Comparison of ENCODE assay signal across 8 mouse cellular contexts in genomic region chr4:109475078-109475477, GRCm38 (mm10). TPM values are rescaled to one million over a fixed set of nuclear protein-coding genes. Genes with fewer than 3 reads are reported as not detected.
DNase-seq lines count a peak whose midpoint lies in the region; ATAC-seq and TF ChIP-seq lines count a peak whose summit lies in the region.

No protein-coding gene starts in this region.

- TF ChIP-seq EP300 in liver, postnatal 0 days (IDR thresholded peaks at IDR 0.05; ENCODE audit: low read depth) = peak; percentile 19; the same call in 1 of the 2 replicates

- no peak for ATAC-seq in heart, embryonic 13.5 days (ENCODE audit: extremely low read depth, insufficient number of reproducible peaks, low FRiP score, low TSS enrichment)
- ATAC-seq in G1E (ENCODE audit: extremely low read depth, insufficient number of reproducible peaks, low FRiP score, poor library complexity, severe bottlenecking) = no peak
- no peak for ATAC-seq in forebrain, embryonic 16.5 days
- ATAC-seq in liver, postnatal 0 days = no peak
- no peak for ATAC-seq in CD4-positive, CD25-positive, alpha-beta regulatory T cell, adult 4 months

- no peaks in the 10 kb centered on the region for H3K27me3 ChIP-seq in heart, embryonic 13.5 days (replicated peaks)
- peaks cover 5% of the 10 kb centered on the region; the same call in 1 of the 2 replicates for H3K27me3 ChIP-seq in G1E (ENCODE audit: insufficient read depth, low read length)
- no peaks in the 10 kb centered on the region for H3K27me3 ChIP-seq in forebrain, embryonic 16.5 days (replicated peaks; ENCODE audit: control insufficient read depth, insufficient read depth, low read length)
- no peaks in the 10 kb centered on the region for H3K27me3 ChIP-seq in liver, postnatal 0 days (ENCODE audit: insufficient read depth, low read length)

- 46% methylated on average over 2 of the region's 2 CpGs for WGBS in heart, embryonic 13.5 days
- WGBS in forebrain, embryonic 16.5 days = 58% methylated on average over 2 of the region's 2 CpGs
- WGBS in liver, postnatal 0 days (ENCODE audit: insufficient replicate concordance) = 45% methylated on average over 2 of the region's 2 CpGs

- H3K36me3 ChIP-seq in heart, embryonic 13.5 days = peaks cover 12% of the 10 kb centered on the region
- H3K36me3 ChIP-seq in G1E (replicated peaks) = peaks cover 18% of the 10 kb centered on the region
- H3K36me3 ChIP-seq in forebrain, embryonic 16.5 days (ENCODE audit: control insufficient read depth, insufficient read depth) = no peaks in the 10 kb centered on the region; the same call in 1 of the 2 replicates
- peaks cover 4% of the 10 kb centered on the region for H3K36me3 ChIP-seq in liver, postnatal 0 days (replicated peaks; ENCODE audit: insufficient read depth, low read length)

- H3K4me1 ChIP-seq in heart, embryonic 13.5 days = peaks cover 33% of the 10 kb centered on the region
- H3K4me1 ChIP-seq in G1E (ENCODE audit: insufficient read depth, low read depth, low read length) = peaks cover 35% of the 10 kb centered on the region
- peaks cover 12% of the 10 kb centered on the region for H3K4me1 ChIP-seq in forebrain, embryonic 16.5 days (replicated peaks; ENCODE audit: control insufficient read depth, insufficient read depth, low read length)
- peaks cover 14% of the 10 kb centered on the region for H3K4me1 ChIP-seq in liver, postnatal 0 days (ENCODE audit: insufficient read depth)

- H3K27ac ChIP-seq in heart, embryonic 13.5 days (replicated peaks) = no peak overlapping the region
- no peak overlapping the region for H3K27ac ChIP-seq in forebrain, embryonic 16.5 days (ENCODE audit: low read length)
- peak overlapping the region; percentile 97 for H3K27ac ChIP-seq in liver, postnatal 0 days (ENCODE audit: low read depth)

- peak overlapping the region; percentile 97 for H3K4me3 ChIP-seq in heart, embryonic 13.5 days
- peak overlapping the region; percentile 87; the same call in 1 of the 2 replicates for H3K4me3 ChIP-seq in G1E (ENCODE audit: low read depth, low read length)
- peak overlapping the region; percentile 20 for H3K4me3 ChIP-seq in forebrain, embryonic 16.5 days (replicated peaks; ENCODE audit: low read length)
- H3K4me3 ChIP-seq in liver, postnatal 0 days (ENCODE audit: low read depth, low read length) = peak overlapping the region; percentile 70

- H3K4me2 ChIP-seq in heart, embryonic 13.5 days = peak overlapping the region; percentile 70
- peak overlapping the region; percentile 80 for H3K4me2 ChIP-seq in forebrain, embryonic 16.5 days (ENCODE audit: low read length)
- H3K4me2 ChIP-seq in liver, postnatal 0 days (ENCODE audit: low read depth, low read length) = peak overlapping the region; percentile 88

- no peak for TF ChIP-seq CTCF in G1E (IDR thresholded peaks at IDR 0.05; ENCODE audit: low read depth, low read length)
- no peak for TF ChIP-seq CTCF in liver, postnatal 0 days (IDR thresholded peaks at IDR 0.05; ENCODE audit: low read depth)

- H3K9ac ChIP-seq in heart, embryonic 13.5 days = peak overlapping the region; percentile 99
- H3K9ac ChIP-seq in forebrain, embryonic 16.5 days (replicated peaks; ENCODE audit: low read depth, low read length) = peak overlapping the region; percentile 26; the same call in 1 of the 2 replicates
- peak overlapping the region; percentile 89 for H3K9ac ChIP-seq in liver, postnatal 0 days (replicated peaks)

- H3K9me3 ChIP-seq in heart, embryonic 13.5 days = no peaks in the 10 kb centered on the region
- no peaks in the 10 kb centered on the region for H3K9me3 ChIP-seq in G1E (replicated peaks)
- no peaks in the 10 kb centered on the region for H3K9me3 ChIP-seq in forebrain, embryonic 16.5 days (ENCODE audit: control insufficient read depth, low read length)
- no peaks in the 10 kb centered on the region for H3K9me3 ChIP-seq in liver, postnatal 0 days (ENCODE audit: low read length)

- no peak for DNase-seq in heart, adult 18-20 months
- DNase-seq in G1E (ENCODE audit: low spot score) = no peak
- no peak for DNase-seq in liver, postnatal 0 days
- DNase-seq in yolk sac, embryonic 10.5 days (ENCODE audit: low spot score) = no peak
- DNase-seq in layer of hippocampus, postnatal 36 days = no peak

RNA-seq across cellular contexts. Expression of gene Rnf11, which starts 9.4 kb away (rescaled TPM):
- polyA plus RNA-seq in heart, embryonic 13.5 days (2015; fragmentation: Nextera tagmentation; extraction: Ambion mirVana) = 42.6 and 45.0 TPM in 2 replicates
- total RNA-seq in heart, adult 18-20 months (2021) = 100 to 1,000 TPM in 1 of 2 experiments, 10 to 100 TPM in 1; 94.8 to 102 TPM
- total RNA-seq in G1E (2014; fragmentation: Nextera tagmentation) = 41.8 and 44.4 TPM in 2 replicates
- total RNA-seq in G1E (2017) = 36.0 and 44.9 TPM in 2 replicates
- 14.0 and 14.9 TPM in 2 replicates for polyA plus RNA-seq in G1E (2012)
- polyA plus RNA-seq in forebrain, embryonic 16.5 days (2015; fragmentation: Nextera tagmentation; extraction: Ambion mirVana) = 53.2 and 65.6 TPM in 2 replicates
- 34.0 and 38.4 TPM in 2 replicates for polyA plus RNA-seq in liver, postnatal 0 days (2015; fragmentation: Nextera tagmentation; extraction: Ambion mirVana)
- polyA plus RNA-seq in CD4-positive, CD25-positive, alpha-beta regulatory T cell, adult 4 months (2017; shearing (Covaris generic)) = 1 to 10 TPM; 3.6 to 6.7 TPM
- 100 to 1,000 TPM; 181 to 188 TPM for total RNA-seq in layer of hippocampus, postnatal 36 days (2021)

RNA-seq across cellular contexts. Expression of gene 4930522H14Rik, which starts 56.0 kb away (rescaled TPM):
- not detected in 2 replicates for polyA plus RNA-seq in heart, embryonic 13.5 days (2015; fragmentation: Nextera tagmentation; extraction: Ambion mirVana)
- not detected for total RNA-seq in heart, adult 18-20 months (2021)
- not detected in 2 replicates for total RNA-seq in G1E (2014; fragmentation: Nextera tagmentation)
- total RNA-seq in G1E (2017) = 0.82 TPM in 1 of 2 replicates, not detected in the other
- polyA plus RNA-seq in G1E (2012) = not detected in 2 replicates
- not detected in 2 replicates for polyA plus RNA-seq in forebrain, embryonic 16.5 days (2015; fragmentation: Nextera tagmentation; extraction: Ambion mirVana)
- polyA plus RNA-seq in liver, postnatal 0 days (2015; fragmentation: Nextera tagmentation; extraction: Ambion mirVana) = not detected in 2 replicates
- polyA plus RNA-seq in CD4-positive, CD25-positive, alpha-beta regulatory T cell, adult 4 months (2017; shearing (Covaris generic)) = not detected
- not detected for total RNA-seq in layer of hippocampus, postnatal 36 days (2021)

Comparison
In these comparisons a context has a peak if more than half of its experiments do, and no peak if none do; other contexts are left out.
1. H3K4me3 ChIP-seq: peak in every context shown above with its lines; median percentile 97 in heart, embryonic 13.5 days; 87 in G1E; 70 in liver, postnatal 0 days; 20 in forebrain, embryonic 16.5 days.
2. H3K9ac ChIP-seq: peak in every context shown above with its lines; median percentile 99 in heart, embryonic 13.5 days; 89 in liver, postnatal 0 days; 26 in forebrain, embryonic 16.5 days.